Mouse (Mus musculus): ENCODE results near the gene Efcab12. TPM values are rescaled to one million over a fixed set of nuclear protein-coding genes. Genes with fewer than 3 reads are reported as not detected.
A peak's percentile ranks its signal among the peaks of the same experiment; 100 is the strongest.

The Efcab12 gene
- total and polyA plus RNA-seq, 3 experiments, result 0.27 to 0.90 TPM; not detected in 1

GRCm38 (mm10) chr6:115776363-115776762, 61.8 kb downstream of the Efcab12 start:
- peaks cover 31% of the 10 kb centered on the region for H3K4me1 ChIP-seq (ENCODE audit: insufficient read depth, low read depth, low read length)

GRCm38 (mm10) chr6:115775838-115776237, 62.4 kb downstream of the Efcab12 start:
- TF ChIP-seq TAL1 (conservative IDR thresholded peaks at IDR 0.05; ENCODE audit: low read depth, low read length) (no peak), GATA2 (IDR thresholded peaks at IDR 0.05; ENCODE audit: borderline replicate concordance, low read depth, low read length) (no peak), GATA1 (IDR thresholded peaks at IDR 0.05; ENCODE audit: borderline replicate concordance, low read length) (no peak), POLR2AphosphoS5 (IDR thresholded peaks at IDR 0.05; ENCODE audit: insufficient replicate concordance, low read depth, low read length) (no peak), CTCF (IDR thresholded peaks at IDR 0.05; ENCODE audit: low read depth, low read length) (no peak)
- H3K9me3 ChIP-seq (replicated peaks), result no peaks in the 10 kb centered on the region; the same call in 1 of the 2 replicates
- no peaks in the 10 kb centered on the region for H3K27me3 ChIP-seq (ENCODE audit: insufficient read depth, low read length)
- ATAC-seq (ENCODE audit: extremely low read depth, insufficient number of reproducible peaks, low FRiP score, poor library complexity, severe bottlenecking) (no peak), DNase-seq (ENCODE audit: low spot score) (no peak)
- H3K4me1 ChIP-seq (ENCODE audit: insufficient read depth, low read depth, low read length), result peaks cover 31% of the 10 kb centered on the region
- H3K36me3 ChIP-seq (replicated peaks), result peaks cover 24% of the 10 kb centered on the region
- no peak overlapping the region for H3K4me3 ChIP-seq (ENCODE audit: low read depth, low read length)

More at GRCm38 (mm10) chr6:115776363-115776762, 61.8 kb downstream of the Efcab12 start:
- TF ChIP-seq POLR2AphosphoS5 (IDR thresholded peaks at IDR 0.05; ENCODE audit: insufficient replicate concordance, low read depth, low read length), result no peak
- TF ChIP-seq TAL1 (conservative IDR thresholded peaks at IDR 0.05; ENCODE audit: low read depth, low read length), result no peak
- no peak for TF ChIP-seq GATA2 (IDR thresholded peaks at IDR 0.05; ENCODE audit: borderline replicate concordance, low read depth, low read length)
- no peak for TF ChIP-seq GATA1 (IDR thresholded peaks at IDR 0.05; ENCODE audit: borderline replicate concordance, low read length)
- no peak for TF ChIP-seq CTCF (IDR thresholded peaks at IDR 0.05; ENCODE audit: low read depth, low read length)
- Histone ChIP-seq H3K36me3 (replicated peaks) (peaks cover 29% of the 10 kb centered on the region), H3K27me3 (ENCODE audit: insufficient read depth, low read length) (no peaks in the 10 kb centered on the region), H3K4me3 (ENCODE audit: low read depth, low read length) (no peak overlapping the region), H3K9me3 (replicated peaks) (no peaks in the 10 kb centered on the region; the same call in 1 of the 2 replicates)
- ATAC-seq (ENCODE audit: extremely low read depth, insufficient number of reproducible peaks, low FRiP score, poor library complexity, severe bottlenecking) (no peak), DNase-seq (ENCODE audit: low spot score) (no peak)

DNA sequence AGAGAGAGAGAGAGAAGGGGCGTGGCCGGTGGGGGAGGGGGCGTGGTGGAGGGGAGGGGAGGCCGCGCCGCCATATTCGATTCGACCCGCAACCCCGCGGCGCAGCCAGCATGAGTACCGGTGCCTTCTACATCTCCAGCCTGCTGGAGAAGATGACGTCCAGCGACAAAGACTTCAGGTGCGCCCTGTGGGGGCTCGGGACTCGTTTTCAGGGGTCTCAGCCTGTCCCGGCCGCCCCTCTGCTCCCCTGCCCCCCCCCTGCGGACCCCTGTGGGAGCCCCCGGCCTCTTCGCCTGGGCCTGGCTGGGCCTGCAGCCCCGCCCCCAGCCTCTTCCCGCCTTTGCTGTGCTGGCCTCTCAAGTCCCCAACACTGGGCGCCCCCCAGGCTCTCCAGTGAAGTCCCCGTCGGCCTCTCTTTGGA, 63.7 kb downstream of the Efcab12 start, which contains the start of gene Cand2:
Gene Cand2 (plus strand): TSS at position 38 of the 421 bp plus-strand sequence.
- H3K4me3 ChIP-seq (ENCODE audit: low read depth, low read length), result peak within 1 kb of the TSS; percentile 78
- H3K36me3 ChIP-seq (replicated peaks), result peaks cover 13% of the 10 kb centered on the region
- DNase-seq (ENCODE audit: low spot score) (peak; percentile 78), ATAC-seq (ENCODE audit: extremely low read depth, insufficient number of reproducible peaks, low FRiP score, poor library complexity, severe bottlenecking) (0 out of 2 replicates have a peak, but pooled peaks have one; percentile 10)
- TF ChIP-seq TAL1 (conservative IDR thresholded peaks at IDR 0.05; ENCODE audit: low read depth, low read length) (no peak), GATA1 (IDR thresholded peaks at IDR 0.05; ENCODE audit: borderline replicate concordance, low read length) (no peak)
- peaks cover 31% of the 10 kb centered on the region for H3K4me1 ChIP-seq (ENCODE audit: insufficient read depth, low read depth, low read length)
- no peaks in the 10 kb centered on the region for H3K27me3 ChIP-seq (ENCODE audit: insufficient read depth, low read length)
- no peaks in the 10 kb centered on the region; the same call in 1 of the 2 replicates for H3K9me3 ChIP-seq (replicated peaks)

GRCm38 (mm10) chr6:115773966-115774413, 64.2 kb downstream of the Efcab12 start:
- DNase-seq (ENCODE audit: low spot score) (peak; percentile 45), ATAC-seq (ENCODE audit: extremely low read depth, insufficient number of reproducible peaks, low FRiP score, poor library complexity, severe bottlenecking) (no peak)
- TF ChIP-seq GATA2 (IDR thresholded peaks at IDR 0.05; ENCODE audit: borderline replicate concordance, low read depth, low read length) (no peak), GATA1 (IDR thresholded peaks at IDR 0.05; ENCODE audit: borderline replicate concordance, low read length) (no peak), CTCF (IDR thresholded peaks at IDR 0.05; ENCODE audit: low read depth, low read length) (no peak), POLR2AphosphoS5 (IDR thresholded peaks at IDR 0.05; ENCODE audit: insufficient replicate concordance, low read depth, low read length) (no peak)
- Histone ChIP-seq H3K27me3 (ENCODE audit: insufficient read depth, low read length) (no peaks in the 10 kb centered on the region), H3K36me3 (replicated peaks) (peaks cover 11% of the 10 kb centered on the region), H3K9me3 (replicated peaks) (no peaks in the 10 kb centered on the region; the same call in 1 of the 2 replicates), H3K4me3 (ENCODE audit: low read depth, low read length) (peak overlapping the region; percentile 71), H3K4me1 (ENCODE audit: insufficient read depth, low read depth, low read length) (peaks cover 31% of the 10 kb centered on the region)

- Histone ChIP-seq H3K4me3 (ENCODE audit: low read depth, low read length) (no peak overlapping the region), H3K9me3 (replicated peaks) (no peaks in the 10 kb centered on the region; the same call in 1 of the 2 replicates), H3K4me1 (ENCODE audit: insufficient read depth, low read depth, low read length) (peaks cover 31% of the 10 kb centered on the region), H3K36me3 (replicated peaks) (peaks cover under 1% of the 10 kb centered on the region), H3K27me3 (ENCODE audit: insufficient read depth, low read length) (no peaks in the 10 kb centered on the region)
- ATAC-seq (ENCODE audit: extremely low read depth, insufficient number of reproducible peaks, low FRiP score, poor library complexity, severe bottlenecking) (no peak), DNase-seq (ENCODE audit: low spot score) (no peak)
- TF ChIP-seq POLR2AphosphoS5 (IDR thresholded peaks at IDR 0.05; ENCODE audit: insufficient replicate concordance, low read depth, low read length) (no peak), TAL1 (conservative IDR thresholded peaks at IDR 0.05; ENCODE audit: low read depth, low read length) (no peak), GATA1 (IDR thresholded peaks at IDR 0.05; ENCODE audit: borderline replicate concordance, low read length) (no peak), GATA2 (IDR thresholded peaks at IDR 0.05; ENCODE audit: borderline replicate concordance, low read depth, low read length) (no peak), CTCF (IDR thresholded peaks at IDR 0.05; ENCODE audit: low read depth, low read length) (no peak)
These were observed 65.6 kb downstream of the Efcab12 start for GRCm38 (mm10) chr6:115772604-115773003.

GRCm38 (mm10) chr6:115772201-115772600, 66.0 kb downstream of the Efcab12 start:
- no peaks in the 10 kb centered on the region; the same call in 1 of the 2 replicates for H3K9me3 ChIP-seq (replicated peaks)
- ATAC-seq (ENCODE audit: extremely low read depth, insufficient number of reproducible peaks, low FRiP score, poor library complexity, severe bottlenecking) (no peak), DNase-seq (ENCODE audit: low spot score) (no peak)
- H3K36me3 ChIP-seq (replicated peaks), result no peaks in the 10 kb centered on the region
- H3K27me3 ChIP-seq (ENCODE audit: insufficient read depth, low read length), result no peaks in the 10 kb centered on the region
- TF ChIP-seq POLR2AphosphoS5 (IDR thresholded peaks at IDR 0.05; ENCODE audit: insufficient replicate concordance, low read depth, low read length) (no peak), CTCF (IDR thresholded peaks at IDR 0.05; ENCODE audit: low read depth, low read length) (no peak), GATA2 (IDR thresholded peaks at IDR 0.05; ENCODE audit: borderline replicate concordance, low read depth, low read length) (no peak), TAL1 (conservative IDR thresholded peaks at IDR 0.05; ENCODE audit: low read depth, low read length) (no peak), GATA1 (IDR thresholded peaks at IDR 0.05; ENCODE audit: borderline replicate concordance, low read length) (no peak)
- H3K4me3 ChIP-seq (ENCODE audit: low read depth, low read length), result no peak overlapping the region
- peaks cover 31% of the 10 kb centered on the region for H3K4me1 ChIP-seq (ENCODE audit: insufficient read depth, low read depth, low read length)
